Mouse (Mus musculus) embryonic stem cell, embryonic (primary cell): ENCODE measurements at regions not wholly inside any gene's neighbourhood (a gene's known extent, or its start where the extent isn't known, plus 50 kb on each side); places are given as distances from the start of the nearest gene placed in this dataset.
"Not testable (repeated sequence)": the region's sequence is repeated elsewhere in the genome, so short reads cannot be mapped to it uniquely, and the experiment has no call there.

Source experiments
- CTCF ChIA-PET, 4 experiments: fragments of 300-600 bp in 2 of 4; fragments of 350-600 bp in 2 of 4; sonication (Branson Sonifier 250); formaldehyde crosslinking; loops; one replicate each; lab custom pipeline; 2022; ENCODE audit warnings: inconsistent platforms in 2 of 4; lab: Charles Lee
- POLR2A ChIA-PET, 4 experiments: fragments of 300-600 bp in 2 of 4; fragments of 350-600 bp in 2 of 4; sonication (Branson Sonifier 250); formaldehyde crosslinking; loops; one replicate each; lab custom pipeline; 2022; ENCODE audit warnings: antibody characterized with exemption in 4 of 4, inconsistent platforms in 1 of 4; lab: Charles Lee

GRCm38 (mm10) chr13:52113549-52113948 is 267.1 kb downstream of the Gadd45g start:
- ChIA-PET POLR2A (no interaction called here), CTCF (interaction anchor here in 1 of 4 experiments (0.7 kb wide), 1 partner anchor 862 kb away, joined by 5 read pairs; no protein-coding TSS in a partner anchor)

GRCm38 (mm10) chr13:52114431-52114830 is 268.0 kb downstream of the Gadd45g start:
- POLR2A ChIA-PET: no interaction called here
- CTCF ChIA-PET: no interaction called here

GRCm38 (mm10) chr13:52114962-52115361 is 268.5 kb downstream of the Gadd45g start:
- POLR2A ChIA-PET: no interaction called here
- CTCF ChIA-PET: no interaction called here

- POLR2A ChIA-PET: interaction anchor here in 1 of 4 experiments (0.9 kb wide), 1 partner anchor 140 kb away, joined by 3 read pairs; no protein-coding TSS in a partner anchor
These were observed 269.8 kb downstream of the Gadd45g start for GRCm38 (mm10) chr13:52116241-52116640.

GRCm38 (mm10) chr13:52116756-52117155 is 270.3 kb downstream of the Gadd45g start:
- CTCF ChIA-PET: no interaction called here
- POLR2A ChIA-PET: no interaction called here

More at GRCm38 (mm10) chr13:52116241-52116640, 269.8 kb downstream of the Gadd45g start:
- CTCF ChIA-PET: interaction anchor here in 1 of 4 experiments (0.6 kb wide), 1 partner anchor 466 kb away, joined by 3 read pairs; no protein-coding TSS in a partner anchor

- ChIA-PET CTCF (no interaction called here), POLR2A (no interaction called here)
These were observed 274.3 kb downstream of the Gadd45g start for GRCm38 (mm10) chr13:52120795-52121194.

GRCm38 (mm10) chr13:52125037-52125436 is 278.6 kb downstream of the Gadd45g start:
- CTCF ChIA-PET: no interaction called here
- POLR2A ChIA-PET: no interaction called here

- POLR2A ChIA-PET: interaction anchor here in 2 of 4 experiments (1.2 to 1.6 kb wide), 2 partner anchors 10 to 95 kb away, joined by 4 to 5 read pairs; no protein-coding TSS in a partner anchor
- CTCF ChIA-PET: interaction anchor here in 2 of 4 experiments (0.6 kb wide), 2 partner anchors 296 to 729 kb away, joined by 3 to 7 read pairs; no protein-coding TSS in a partner anchor
These were observed 281.3 kb downstream of the Gadd45g start for GRCm38 (mm10) chr13:52127751-52128150.

- ChIA-PET CTCF (interaction anchor here in 1 of 4 experiments (0.6 kb wide), 1 partner anchor 874 kb away, joined by 3 read pairs; no protein-coding TSS in a partner anchor), POLR2A (no interaction called here)
These were observed 283.0 kb downstream of the Gadd45g start for GRCm38 (mm10) chr13:52129466-52129865.

GRCm38 (mm10) chr13:52133202-52133601 is 286.7 kb downstream of the Gadd45g start:
- ChIA-PET CTCF (interaction anchor here in 2 of 4 experiments (0.6 kb wide), 2 partner anchors 30 to 289 kb away, joined by 4 to 7 read pairs; no protein-coding TSS in a partner anchor), POLR2A (no interaction called here)

- CTCF ChIA-PET: interaction anchor here in 1 of 4 experiments (0.6 kb wide), 1 partner anchor 290 kb away, joined by 3 read pairs; no protein-coding TSS in a partner anchor
- POLR2A ChIA-PET: interaction anchor here in 1 of 4 experiments (1.4 kb wide), 1 partner anchor 11 kb away, joined by 4 read pairs; no protein-coding TSS in a partner anchor
These were observed 292.0 kb downstream of the Gadd45g start for GRCm38 (mm10) chr13:52138331-52138945.

GRCm38 (mm10) chr13:52139140-52139809 is 292.8 kb downstream of the Gadd45g start:
- ChIA-PET POLR2A (interaction anchor here in 3 of 4 experiments (0.6 to 1.0 kb wide), 3 partner anchors 57 to 294 kb away, joined by 3 to 5 read pairs (median 3); no protein-coding TSS in a partner anchor), CTCF (interaction anchor here in 2 of 4 experiments (0.5 to 0.7 kb wide), 5 partner anchors 51 to 494 kb away, joined by 3 to 4 read pairs (median 3); partner anchors contain the start of gene Cks2 (in 1 of the 2))

GRCm38 (mm10) chr13:52140221-52140620 is 293.7 kb downstream of the Gadd45g start:
- CTCF ChIA-PET: interaction anchor here in 2 of 4 experiments (0.6 to 0.7 kb wide), 3 partner anchors 52 to 270 kb away, joined by 3 to 4 read pairs (median 3); no protein-coding TSS in a partner anchor
- POLR2A ChIA-PET: interaction anchor here in 2 of 4 experiments (0.6 to 1.0 kb wide), 2 partner anchors 291 to 295 kb away, joined by 3 to 5 read pairs; no protein-coding TSS in a partner anchor

GRCm38 (mm10) chr13:52144066-52144465 is 297.6 kb downstream of the Gadd45g start:
- POLR2A ChIA-PET, CTCF ChIA-PET: not testable (repeated sequence)

- ChIA-PET CTCF (no interaction called here), POLR2A (no interaction called here)
These were observed 299.4 kb downstream of the Gadd45g start for GRCm38 (mm10) chr13:52145926-52146325.

GRCm38 (mm10) chr13:52150281-52150680 is 303.8 kb downstream of the Gadd45g start:
- ChIA-PET CTCF (interaction anchor here in 2 of 4 experiments (0.6 kb wide), 2 partner anchors 125 to 178 kb away, joined by 3 read pairs; no protein-coding TSS in a partner anchor), POLR2A (no interaction called here)

- ChIA-PET POLR2A (interaction anchor here in 1 of 4 experiments (0.7 kb wide), 1 partner anchor 309 kb away, joined by 4 read pairs; no protein-coding TSS in a partner anchor), CTCF (no interaction called here)
These were observed 305.3 kb downstream of the Gadd45g start for GRCm38 (mm10) chr13:52151777-52152176.

GRCm38 (mm10) chr13:52152221-52152620 is 305.7 kb downstream of the Gadd45g start:
- POLR2A ChIA-PET: interaction anchor here in 1 of 4 experiments (0.7 kb wide), 1 partner anchor 309 kb away, joined by 4 read pairs; no protein-coding TSS in a partner anchor
- CTCF ChIA-PET: no interaction called here

- ChIA-PET CTCF (interaction anchor here in 2 of 4 experiments (0.6 to 0.7 kb wide), 5 partner anchors 59 to 908 kb away, joined by 3 to 4 read pairs (median 3); no protein-coding TSS in a partner anchor), POLR2A (no interaction called here)
These were observed 306.6 kb downstream of the Gadd45g start for GRCm38 (mm10) chr13:52153030-52153429.
